Mouse (Mus musculus): ENCODE measurements around the gene Scgb1b24.

Scgb1b24 gene

GRCm38 (mm10) chr7:33743499-33743898, at the start of gene Scgb1b24:
Scgb1b24 (plus strand) TSS chr7:33743799.
- DNase-seq (ENCODE audit: low read depth, low spot score), result no peak

DNA sequence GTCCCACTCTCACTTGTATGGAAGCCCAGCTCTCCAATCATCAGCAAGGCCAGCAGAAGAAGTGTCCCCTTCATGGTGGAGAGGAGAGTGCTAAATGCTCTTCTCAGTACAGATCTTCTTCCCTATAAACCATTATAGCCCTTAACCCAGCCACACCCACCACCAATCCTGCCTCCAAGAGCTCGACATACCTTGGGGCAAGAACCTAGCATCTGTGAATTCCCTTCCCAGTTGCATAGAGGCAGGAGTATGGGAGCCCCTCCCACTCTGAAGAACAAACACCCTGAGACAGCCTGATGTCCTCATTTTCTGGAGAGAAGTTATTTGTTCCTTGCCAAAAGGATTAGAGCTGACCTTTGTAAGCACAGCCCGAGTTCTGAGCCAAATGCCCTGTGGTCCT, 4.4 kb upstream of the Scgb1b24 start, which contains the start of gene Scgb2b24:
Gene Scgb2b24 (minus strand): TSS at position 101 of the 400 bp plus-strand sequence.
- no peak for DNase-seq (ENCODE audit: low read depth, low spot score)

Measured in brain, embryonic 18.5 days (tissue).